Mouse (Mus musculus) ES-E14 (cell line): ENCODE measurements at regions not wholly inside any gene's neighbourhood (a gene's known extent, or its start where the extent isn't known, plus 50 kb on each side); places are given as distances from the start of the nearest gene placed in this dataset.
"Not testable (repeated sequence)": the region's sequence is repeated elsewhere in the genome, so short reads cannot be mapped to it uniquely, and the experiment has no call there.

Experiments
- DNase-seq: peaks from one replicate; pipeline ENCODE4 v3.0.0-alpha.2; 2013; ENCODE audit warnings: low read depth, low spot score
- H3K27ac ChIP-seq: 2 replicates; pipeline ENCODE4 v1.5.1; 2012; ENCODE audit warnings: low read depth, mild to moderate bottlenecking, low read length, moderate library complexity, mixed read lengths; ENCODE audit not compliant: poor library complexity, insufficient read depth, severe bottlenecking
- H3K36me3 ChIP-seq: 2 replicates; pipeline ENCODE4 v1.6.1; 2012; ENCODE audit warnings: mild to moderate bottlenecking, low read length, moderate library complexity, mixed read lengths; ENCODE audit not compliant: control insufficient read depth, poor library complexity, insufficient read depth, severe bottlenecking
- H3K4me1 ChIP-seq, 2 experiments: fragments of 150-350 bp in 1 of 2; sonication (generic) in 1 of 2; 2 replicates each; pipeline ENCODE4 v1.6.1; 2012; ENCODE audit warnings: low read length in 2 of 2, mild to moderate bottlenecking in 1 of 2, mixed read lengths in 1 of 2; ENCODE audit not compliant: control insufficient read depth in 2 of 2, insufficient read depth in 2 of 2, poor library complexity in 1 of 2
- H3K4me3 ChIP-seq, 2 experiments: fragments of 150-350 bp in 1 of 2; sonication (generic) in 1 of 2; 2 replicates each; pipeline ENCODE4 v1.5.1; 2012; ENCODE audit warnings: low read length in 2 of 2, low read depth in 1 of 2, mild to moderate bottlenecking in 1 of 2, mixed read lengths in 1 of 2; ENCODE audit not compliant: insufficient read depth in 1 of 2, poor library complexity in 1 of 2, severe bottlenecking in 1 of 2
- H3K9ac ChIP-seq: 2 replicates; pipeline ENCODE4 v1.6.1; 2012; ENCODE audit warnings: low read depth, mild to moderate bottlenecking, low read length, mixed read lengths; ENCODE audit not compliant: poor library complexity, insufficient read depth, severe bottlenecking
- H3K9me3 ChIP-seq: fragments of 150-350 bp; sonication (generic); 2 replicates; pipeline ENCODE4 v1.6.1; 2012; ENCODE audit warnings: low read depth, mild to moderate bottlenecking, low read length; ENCODE audit not compliant: control insufficient read depth, insufficient read depth
- HCFC1 ChIP-seq: IDR thresholded peaks from 2 replicates; pipeline ENCODE4 v1.6.1; 2012; ENCODE audit warnings: low read length, inconsistent platforms, borderline replicate concordance; ENCODE audit not compliant: insufficient read depth
- MAFK ChIP-seq: IDR thresholded peaks from 2 replicates; pipeline ENCODE4 v1.6.1; 2014; ENCODE audit warnings: mild to moderate bottlenecking, low read depth, low read length, inconsistent platforms; ENCODE audit not compliant: insufficient read depth
- ZC3H11A ChIP-seq: IDR thresholded peaks from 2 replicates; pipeline ENCODE4 v1.6.1; 2012; ENCODE audit warnings: low read depth, mild to moderate bottlenecking, inconsistent platforms, low read length, borderline replicate concordance
- ZNF384 ChIP-seq: IDR thresholded peaks from 2 replicates; pipeline ENCODE4 v1.6.1; 2012; ENCODE audit warnings: low read depth, low read length, inconsistent platforms
- in situ Hi-C, 2 experiments: fragments of 600-800 bp; cut with MboI; formaldehyde crosslinking; loops; one replicate each; pipeline ENCODE4 v1.15.1; 2025; ENCODE audit warnings: low sequenced_read_pairs in 2 of 2, inconsistent platforms in 1 of 2; ENCODE audit not compliant: unreplicated experiment in 2 of 2

DNA sequence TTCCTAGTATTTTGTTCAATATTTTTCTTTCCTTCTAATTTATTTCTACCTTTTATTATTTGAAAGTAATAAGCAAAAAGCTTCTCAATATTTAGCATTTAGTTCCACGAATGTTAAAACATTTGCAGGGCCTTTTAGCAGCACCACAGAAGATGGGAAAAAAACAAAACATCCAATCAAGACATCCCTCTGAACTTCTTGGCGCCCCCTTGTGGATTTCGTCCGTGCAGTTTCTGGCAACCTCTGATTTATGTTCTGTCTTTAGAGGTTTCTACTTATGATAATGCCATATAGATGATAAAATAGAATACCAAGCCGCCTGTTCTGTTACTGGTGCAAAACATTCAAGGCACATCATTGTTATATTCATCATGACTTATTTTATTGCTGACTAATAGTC is 86.2 kb upstream of the Nudt12 start:
- Histone ChIP-seq H3K4me1 (no peaks in the 10 kb centered on the region), H3K9me3 (no peaks in the 10 kb centered on the region), H3K27ac (no peak overlapping the region), H3K36me3 (no peaks in the 10 kb centered on the region), H3K4me3 (no peak overlapping the region), H3K9ac (no peak overlapping the region)
- no peak for TF ChIP-seq HCFC1
- no peak for TF ChIP-seq ZC3H11A
- 0 out of 2 replicates have a peak, but pooled peaks have one; percentile 19 for TF ChIP-seq ZNF384
- TF ChIP-seq MAFK: no peak
- in situ Hi-C loops: no loop called here
- DNase-seq: peak; percentile 40

DNA sequence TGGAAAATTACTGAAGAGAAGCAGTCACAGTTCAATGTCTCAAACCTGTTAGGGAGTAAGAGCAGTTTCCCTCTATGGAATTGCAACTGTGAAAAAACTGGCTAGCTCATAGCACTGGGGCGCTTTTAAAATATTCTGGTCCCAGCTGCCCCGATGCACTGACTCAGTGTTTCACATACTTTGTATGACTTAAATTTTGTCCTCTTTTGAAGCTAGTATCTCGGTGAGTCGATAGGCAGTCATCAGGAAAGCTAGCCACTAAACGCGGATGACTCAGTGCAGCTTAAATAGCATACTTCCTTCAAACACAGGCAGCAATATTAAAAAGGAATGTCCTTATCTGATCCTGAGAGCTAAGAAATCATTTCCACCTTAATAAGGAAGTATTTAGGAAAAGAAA is 63.7 kb upstream of the Nudt12 start:
- H3K9me3 ChIP-seq, in situ Hi-C loops: not testable (repeated sequence)

DNA sequence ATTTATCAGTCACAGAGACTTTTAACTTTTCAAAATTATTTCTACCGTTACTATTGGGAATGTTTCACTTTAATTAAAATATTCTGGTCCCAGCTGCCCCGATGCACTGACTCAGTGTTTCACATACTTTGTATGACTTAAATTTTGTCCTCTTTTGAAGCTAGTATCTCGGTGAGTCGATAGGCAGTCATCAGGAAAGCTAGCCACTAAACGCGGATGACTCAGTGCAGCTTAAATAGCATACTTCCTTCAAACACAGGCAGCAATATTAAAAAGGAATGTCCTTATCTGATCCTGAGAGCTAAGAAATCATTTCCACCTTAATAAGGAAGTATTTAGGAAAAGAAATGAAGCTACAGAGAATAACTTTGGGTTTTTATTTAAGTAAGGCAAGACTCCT is 63.2 kb upstream of the Nudt12 start:
- H3K4me1 ChIP-seq, in situ Hi-C loops, H3K27ac ChIP-seq, DNase-seq, H3K9ac ChIP-seq, H3K36me3 ChIP-seq, H3K4me3 ChIP-seq, H3K9me3 ChIP-seq: not testable (repeated sequence)

More for the DNA sequence above, 63.7 kb upstream of the Nudt12 start:
- not testable (repeated sequence) for H3K9ac ChIP-seq, DNase-seq, H3K27ac ChIP-seq, H3K36me3 ChIP-seq, H3K4me3 ChIP-seq, H3K4me1 ChIP-seq
